Mouse (Mus musculus) stomach, embryonic 16.5 days (tissue): ENCODE results near the gene Tmem8. TPM values are rescaled to one million over a fixed set of nuclear protein-coding genes. Genes with fewer than 3 reads are reported as not detected.

Experiments used
- ATAC-seq: fragments of 200-750 bp; cut with Nextera tagmentation; 2 replicates; pipeline ENCODE4 v1.8.0; 2017; ENCODE audit warnings: moderate number of reproducible peaks, moderate TSS enrichment; ENCODE audit not compliant: insufficient read depth, low FRiP score
- H3K27ac ChIP-seq: fragments of 300-500 bp; sonication (generic); 2 replicates; pipeline ENCODE4 v1.5.1; 2014; ENCODE audit warnings: low read length
- H3K27me3 ChIP-seq: fragments of 300-500 bp; sonication (generic); 2 replicates; pipeline ENCODE4 v1.6.1; 2014; ENCODE audit warnings: low read length, control low read depth, mixed read lengths; ENCODE audit not compliant: control insufficient read depth, insufficient read depth
- H3K36me3 ChIP-seq: fragments of 300-500 bp; sonication (generic); 2 replicates; pipeline ENCODE4 v1.6.1; 2014; ENCODE audit warnings: low read length; ENCODE audit not compliant: control insufficient read depth, insufficient read depth
- H3K4me1 ChIP-seq: fragments of 300-500 bp; sonication (generic); 2 replicates; pipeline ENCODE4 v1.6.1; 2014; ENCODE audit warnings: low read length, control low read depth, mixed read lengths; ENCODE audit not compliant: control insufficient read depth, insufficient read depth
- H3K4me2 ChIP-seq: fragments of 300-500 bp; sonication (generic); 2 replicates; pipeline ENCODE4 v1.6.1; 2014; ENCODE audit warnings: low read depth, low read length, mixed read lengths
- H3K4me3 ChIP-seq: fragments of 300-500 bp; sonication (generic); replicated peaks from 2 replicates; pipeline ENCODE4 v1.5.1; 2014; ENCODE audit warnings: mild to moderate bottlenecking, low read length
- H3K9ac ChIP-seq: fragments of 300-500 bp; sonication (generic); 2 replicates; pipeline ENCODE4 v1.6.1; 2014; ENCODE audit warnings: low read length
- H3K9me3 ChIP-seq: fragments of 300-500 bp; sonication (generic); replicated peaks from 2 replicates; pipeline ENCODE4 v1.6.1; 2016; ENCODE audit warnings: low read length, control low read depth; ENCODE audit not compliant: control insufficient read depth
- WGBS: fragments of 180-500 bp; shearing (Covaris S2); extraction: QIAGEN DNeasy Blood & Tissue Kit; methylation state at CpG from one replicate; pipeline ENCODE4 v1.1.7; 2014; 5-methylcytosine and 5-hydroxymethylcytosine counted together
- polyA plus RNA-seq: library from polyadenylated mRNA; unstranded; fragments of >200 nt; fragmentation: Nextera tagmentation; extraction: Ambion mirVana; gene quantifications from 2 replicates; pipeline ENCODE4 v1.2.1, GENCODE M21; 2015

The Tmem8 gene
- polyA plus RNA-seq, 1 experiment from 2014 or later = 5.7 TPM

- Histone ChIP-seq H3K4me1 (no peaks in the 10 kb centered on the region), H3K4me3 (no peak overlapping the region), H3K4me2 (no peak overlapping the region), H3K27me3 (no peaks in the 10 kb centered on the region), H3K36me3 (0 out of 2 replicates have a peak, but pooled peaks cover 4% of the 10 kb centered on the region), H3K9ac (no peak overlapping the region), H3K9me3 (no peaks in the 10 kb centered on the region), H3K27ac (no peak overlapping the region)
- ATAC-seq = no peak
- WGBS = 88% methylated on average over 18 of the region's 18 CpGs
Observed at GRCm38 (mm10) chr17:26131856-26132853, 19.1 kb downstream of the Tmem8 start.

DNA sequence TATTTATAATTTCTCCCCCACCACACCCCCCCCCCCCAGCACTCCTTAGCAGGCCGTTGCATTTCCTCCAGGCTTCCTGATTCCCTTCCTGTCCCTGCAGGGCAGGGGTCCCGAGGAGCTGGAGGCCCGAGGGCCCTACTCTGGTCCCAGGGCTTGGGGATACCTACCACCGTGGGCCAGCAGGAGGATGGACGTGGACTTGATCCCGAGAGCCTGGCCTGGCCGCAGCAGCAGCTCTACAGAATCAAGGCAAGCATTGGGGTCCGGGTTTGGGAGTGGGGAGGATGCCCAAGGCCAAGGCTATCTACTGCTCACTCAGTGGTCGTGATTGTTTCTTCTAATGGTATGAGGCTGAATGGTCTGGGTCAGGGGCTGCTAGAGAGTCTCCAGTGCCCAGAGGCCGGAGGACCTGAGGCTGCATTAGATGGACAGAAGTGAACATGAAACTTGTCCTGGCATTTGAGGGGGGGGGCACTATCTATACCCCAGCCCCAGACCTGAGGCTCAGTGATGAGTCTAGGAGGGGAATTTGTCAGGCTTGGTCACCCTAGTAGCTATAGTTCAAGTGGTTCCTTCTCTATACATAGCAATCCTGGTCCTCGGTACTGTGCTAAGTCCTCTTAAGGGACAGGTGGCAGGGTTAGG lies 24.1 kb downstream of the Tmem8 start:
- H3K36me3 ChIP-seq = no peaks in the 10 kb centered on the region
- no peak overlapping the region for H3K4me2 ChIP-seq
- 84% methylated on average over 11 of the region's 11 CpGs for WGBS
- no peak for ATAC-seq
- H3K4me1 ChIP-seq = peaks cover 16% of the 10 kb centered on the region
- H3K4me3 ChIP-seq = no peak overlapping the region
- no peaks in the 10 kb centered on the region for H3K9me3 ChIP-seq
- H3K9ac ChIP-seq = no peak overlapping the region
- no peaks in the 10 kb centered on the region for H3K27me3 ChIP-seq
- no peak overlapping the region for H3K27ac ChIP-seq

DNA sequence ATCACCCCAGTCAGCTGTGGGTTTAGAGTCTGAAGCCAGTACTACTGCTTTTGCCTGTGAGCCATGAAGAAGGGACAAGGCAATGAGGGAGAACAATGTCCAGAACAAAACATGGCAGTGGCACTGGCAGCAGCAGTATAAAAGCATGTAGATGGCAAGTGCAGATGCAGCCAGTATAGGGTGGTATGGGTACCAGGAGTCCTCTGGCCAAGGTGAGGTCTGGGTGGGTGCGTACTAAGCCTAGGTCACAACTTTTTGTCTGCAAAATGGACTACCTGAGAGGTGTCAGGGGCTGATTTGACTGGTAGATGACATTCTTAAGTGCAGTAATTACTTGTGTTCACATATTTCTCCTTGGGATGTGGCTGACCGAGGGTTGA lies 24.6 kb downstream of the Tmem8 start:
- Histone ChIP-seq H3K9ac (peak overlapping the region; percentile 98), H3K4me3 (peak overlapping the region; percentile 90), H3K4me1 (peaks cover 16% of the 10 kb centered on the region), H3K27ac (peak overlapping the region; percentile 78), H3K27me3 (no peaks in the 10 kb centered on the region), H3K4me2 (peak overlapping the region; percentile 66), H3K9me3 (no peaks in the 10 kb centered on the region), H3K36me3 (no peaks in the 10 kb centered on the region)
- ATAC-seq = no peak
- WGBS = 72% methylated on average over 2 of the region's 2 CpGs

DNA sequence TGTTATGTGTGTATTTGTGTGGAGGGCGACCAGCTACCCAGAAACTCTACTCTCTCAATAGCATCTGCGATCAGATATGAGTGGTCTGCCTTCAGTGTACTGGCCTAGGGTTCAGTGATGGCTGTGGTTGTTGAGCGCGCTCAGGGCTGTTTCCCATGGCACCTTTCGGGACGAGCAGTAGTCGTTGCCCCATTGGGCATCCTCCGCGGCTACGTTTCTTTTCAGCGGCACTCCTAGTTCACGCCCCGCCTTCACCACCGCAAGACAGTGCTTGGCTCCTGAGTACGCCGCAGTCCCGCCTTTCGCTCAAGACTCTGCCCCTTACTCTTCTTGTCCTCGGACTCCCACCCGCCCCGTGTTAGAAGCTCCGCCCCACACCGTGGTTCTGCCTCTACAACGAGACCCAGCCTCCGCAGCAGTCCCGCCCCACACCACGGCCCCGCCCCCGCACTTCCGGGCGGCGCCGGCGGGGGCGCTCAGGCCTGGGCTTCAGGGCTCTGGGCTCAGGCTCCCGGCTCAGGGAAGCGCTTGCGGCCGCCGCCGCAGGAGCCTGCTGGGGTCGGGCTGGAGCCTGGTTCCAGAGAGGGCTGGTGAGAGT lies 25.2 kb downstream of the Tmem8 start, which contains the start of gene Axin1:
Axin1 (plus strand) TSS at position 450 of the 598 bp plus-strand sequence.
- H3K4me2 ChIP-seq = peak within 1 kb of the TSS; percentile 91
- H3K36me3 ChIP-seq = no peaks in the 10 kb centered on the region
- H3K4me1 ChIP-seq = peaks cover 16% of the 10 kb centered on the region
- no peaks in the 10 kb centered on the region for H3K9me3 ChIP-seq
- ATAC-seq = peak; percentile 98
- under 1% methylated on average over 42 of the region's 42 CpGs for WGBS
- H3K9ac ChIP-seq = peak within 1 kb of the TSS; percentile 98
- peak within 1 kb of the TSS; percentile 90 for H3K4me3 ChIP-seq
- peak within 1 kb of the TSS; percentile 96 for H3K27ac ChIP-seq
- no peaks in the 10 kb centered on the region for H3K27me3 ChIP-seq

- Histone ChIP-seq H3K4me1 (peaks cover 16% of the 10 kb centered on the region), H3K4me3 (peak overlapping the region; percentile 90), H3K27me3 (no peaks in the 10 kb centered on the region), H3K36me3 (no peaks in the 10 kb centered on the region), H3K27ac (peak overlapping the region; percentile 96), H3K4me2 (peak overlapping the region; percentile 91), H3K9ac (peak overlapping the region; percentile 98), H3K9me3 (no peaks in the 10 kb centered on the region)
- ATAC-seq = peak; percentile 79
- under 1% methylated on average over 50 of the region's 58 CpGs for WGBS
Observed at GRCm38 (mm10) chr17:26138901-26139381, 25.8 kb downstream of the Tmem8 start.

- 85% methylated on average over 4 of the region's 4 CpGs for WGBS
- Histone ChIP-seq H3K9me3 (no peaks in the 10 kb centered on the region), H3K9ac (no peak overlapping the region), H3K36me3 (0 out of 2 replicates have a peak, but pooled peaks cover 5% of the 10 kb centered on the region), H3K27ac (no peak overlapping the region), H3K4me1 (peaks cover 14% of the 10 kb centered on the region), H3K27me3 (no peaks in the 10 kb centered on the region), H3K4me3 (no peak overlapping the region), H3K4me2 (no peak overlapping the region)
- no peak for ATAC-seq
Observed at GRCm38 (mm10) chr17:26142796-26143195, 29.7 kb downstream of the Tmem8 start.

DNA sequence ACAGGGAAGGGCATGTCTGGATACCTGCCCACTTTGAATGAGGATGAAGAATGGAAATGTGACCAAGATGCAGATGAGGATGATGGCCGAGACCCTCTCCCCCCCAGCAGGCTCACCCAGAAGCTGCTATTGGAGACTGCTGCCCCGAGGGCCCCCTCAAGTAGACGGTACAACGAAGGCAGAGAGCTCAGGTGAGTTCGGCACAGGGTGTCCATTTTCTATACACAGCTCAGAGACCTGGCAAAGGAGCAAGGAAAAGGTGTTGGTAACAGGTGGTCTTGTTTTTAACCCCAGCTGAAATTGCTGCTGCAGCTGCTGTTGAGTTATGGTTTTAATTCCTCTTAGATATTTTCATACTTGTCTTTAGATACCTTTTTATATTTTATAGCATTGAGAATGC lies 30.3 kb downstream of the Tmem8 start:
- H3K4me1 ChIP-seq = peaks cover 14% of the 10 kb centered on the region
- H3K9me3 ChIP-seq = no peaks in the 10 kb centered on the region
- 89% methylated on average over 5 of the region's 5 CpGs for WGBS
- H3K4me2 ChIP-seq = no peak overlapping the region
- 0 out of 2 replicates have a peak, but pooled peaks cover 10% of the 10 kb centered on the region for H3K36me3 ChIP-seq
- no peak overlapping the region for H3K9ac ChIP-seq
- no peak overlapping the region for H3K4me3 ChIP-seq
- no peak overlapping the region for H3K27ac ChIP-seq
- ATAC-seq = no peak
- H3K27me3 ChIP-seq = no peaks in the 10 kb centered on the region

DNA sequence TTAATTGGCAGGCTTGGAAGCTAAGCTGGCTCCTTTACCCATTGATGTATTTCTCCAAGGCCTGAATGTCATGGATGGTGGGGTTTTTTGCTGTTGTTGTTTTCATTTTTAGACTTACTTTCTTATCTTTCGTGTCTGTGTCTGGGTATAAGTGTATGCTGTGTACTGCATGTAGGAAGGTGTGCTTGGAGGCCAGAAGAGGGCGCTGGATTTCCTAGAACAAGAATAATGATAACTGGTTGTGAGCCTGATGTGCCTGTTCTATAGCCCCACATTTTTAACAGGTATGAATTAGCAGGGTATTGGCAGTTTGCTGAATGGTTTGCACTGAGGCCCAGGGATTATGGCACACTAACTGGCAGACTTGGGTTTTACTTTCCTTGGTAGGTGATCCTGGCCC lies 36.0 kb downstream of the Tmem8 start:
- no peak overlapping the region for H3K4me3 ChIP-seq
- WGBS = 89% methylated on average over 2 of the region's 2 CpGs
- H3K4me1 ChIP-seq = no peaks in the 10 kb centered on the region
- H3K4me2 ChIP-seq = no peak overlapping the region
- no peaks in the 10 kb centered on the region for H3K27me3 ChIP-seq
- H3K27ac ChIP-seq = no peak overlapping the region
- peaks cover 41% of the 10 kb centered on the region; the same call in 1 of the 2 replicates for H3K36me3 ChIP-seq
- no peak for ATAC-seq
- no peak overlapping the region for H3K9ac ChIP-seq
- H3K9me3 ChIP-seq = no peaks in the 10 kb centered on the region
